Mouse (Mus musculus): ENCODE measurements around the gene Myct1. TPM values are rescaled to one million over a fixed set of nuclear protein-coding genes. Genes with fewer than 3 reads are reported as not detected.
A peak's percentile ranks its signal among the peaks of the same experiment; 100 is the strongest.

The Myct1 gene
- 4.2 and 4.6 TPM in 2 replicates for polyA plus RNA-seq (2015; fragmentation: Nextera tagmentation; extraction: Ambion mirVana)

DNA sequence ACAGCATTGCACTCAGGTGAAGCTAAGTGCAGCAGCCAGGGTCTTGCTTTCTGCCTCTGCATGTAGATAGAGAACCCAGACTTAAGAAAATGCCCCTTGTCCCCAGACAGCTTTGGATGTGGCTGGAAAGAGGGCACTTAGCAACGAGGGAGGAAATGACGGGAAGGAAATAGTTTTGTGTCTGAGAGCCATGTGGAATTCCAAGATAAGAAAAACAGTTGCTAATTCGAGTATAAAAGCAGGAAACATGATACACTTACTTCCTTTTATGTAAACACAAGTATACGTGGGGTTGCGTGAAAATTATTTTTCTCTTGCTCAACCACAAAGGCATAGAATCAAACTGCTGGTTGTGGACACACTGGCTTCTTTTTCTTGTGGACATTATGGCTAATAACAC is at the start of gene Myct1:
TSS of gene Myct1 (plus strand) at position 312 of the 400 bp plus-strand sequence.
- no peaks in the 10 kb centered on the region for H3K4me1 ChIP-seq (ENCODE audit: control insufficient read depth, insufficient read depth, low read length)
- no peak within 1 kb of the TSS; the same call in 1 of the 2 replicates for H3K27ac ChIP-seq (ENCODE audit: low read length)
- no peak within 1 kb of the TSS for H3K9ac ChIP-seq (ENCODE audit: low read depth, low read length)
- H3K4me3 ChIP-seq (ENCODE audit: low read length): peak within 1 kb of the TSS; percentile 22; the same call in 1 of the 2 replicates
- 22% methylated on average over 5 of the region's 5 CpGs for WGBS
- H3K27me3 ChIP-seq (replicated peaks; ENCODE audit: control insufficient read depth, insufficient read depth, low read length): no peaks in the 10 kb centered on the region
- no peak for ATAC-seq
- H3K4me2 ChIP-seq (ENCODE audit: low read depth, low read length): no peak within 1 kb of the TSS
- H3K36me3 ChIP-seq (ENCODE audit: control insufficient read depth, insufficient read depth, low read length): no peaks in the 10 kb centered on the region
- no peaks in the 10 kb centered on the region for H3K9me3 ChIP-seq (ENCODE audit: control insufficient read depth, low read length)

DNA sequence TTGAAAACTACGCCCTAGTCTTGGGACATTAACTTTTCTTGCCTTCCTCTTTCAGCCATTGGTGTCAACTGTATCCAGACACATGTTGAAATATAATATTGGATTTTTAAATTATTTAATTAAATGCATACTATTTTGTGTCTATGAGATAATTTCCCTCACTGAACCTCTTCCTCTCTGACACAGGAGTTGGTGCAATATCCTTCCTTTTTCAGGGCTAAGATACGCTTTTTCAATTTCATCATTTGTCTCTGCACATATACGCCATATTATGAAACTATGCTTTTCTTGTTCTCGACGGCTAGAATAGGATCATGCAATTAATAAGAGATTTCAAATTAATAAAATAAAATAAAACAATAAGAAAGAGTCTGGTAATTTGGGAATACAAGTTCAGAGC is 47.1 kb upstream of the Myct1 start:
- no peak for ATAC-seq
- no peak overlapping the region for H3K9ac ChIP-seq (ENCODE audit: low read depth, low read length)
- WGBS: 91% methylated on average over 5 of the region's 5 CpGs

DNA sequence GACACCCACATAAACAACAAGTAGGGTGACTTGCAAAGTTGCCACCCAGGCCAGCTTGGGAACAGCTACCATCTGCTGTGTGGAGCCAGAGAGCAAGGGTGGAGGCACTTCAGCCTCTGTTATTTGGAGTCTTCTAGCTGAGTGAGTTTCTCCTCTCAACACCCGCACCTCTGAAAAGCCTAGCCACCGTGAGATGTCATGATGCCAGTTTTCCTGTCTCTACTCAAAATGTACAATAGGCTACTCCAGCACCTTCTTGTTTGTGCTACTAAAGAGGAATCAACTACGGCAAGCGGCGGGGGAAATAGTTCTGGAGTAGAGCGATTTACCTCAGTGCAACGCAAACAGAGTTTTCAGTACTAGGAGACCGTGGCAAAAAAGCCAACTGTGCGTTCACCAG is 45.8 kb upstream of the Myct1 start:
- Histone ChIP-seq H3K4me2 (ENCODE audit: low read depth, low read length) (no peak overlapping the region), H3K4me3 (ENCODE audit: low read length) (no peak overlapping the region), H3K27me3 (replicated peaks; ENCODE audit: control insufficient read depth, insufficient read depth, low read length) (peaks cover 3% of the 10 kb centered on the region), H3K4me1 (ENCODE audit: control insufficient read depth, insufficient read depth, low read length) (peaks cover 9% of the 10 kb centered on the region; the same call in 1 of the 2 replicates), H3K27ac (ENCODE audit: low read length) (no peak overlapping the region), H3K36me3 (ENCODE audit: control insufficient read depth, insufficient read depth, low read length) (no peaks in the 10 kb centered on the region), H3K9ac (ENCODE audit: low read depth, low read length) (no peak overlapping the region), H3K9me3 (ENCODE audit: control insufficient read depth, low read length) (no peaks in the 10 kb centered on the region)
- WGBS: 85% methylated on average over 9 of the region's 9 CpGs
- no peak for ATAC-seq

More for the DNA sequence above, 47.1 kb upstream of the Myct1 start:
- Histone ChIP-seq H3K4me1 (ENCODE audit: control insufficient read depth, insufficient read depth, low read length) (peaks cover 9% of the 10 kb centered on the region; the same call in 1 of the 2 replicates), H3K9me3 (ENCODE audit: control insufficient read depth, low read length) (no peaks in the 10 kb centered on the region), H3K4me3 (ENCODE audit: low read length) (no peak overlapping the region), H3K4me2 (ENCODE audit: low read depth, low read length) (no peak overlapping the region), H3K36me3 (ENCODE audit: control insufficient read depth, insufficient read depth, low read length) (no peaks in the 10 kb centered on the region), H3K27ac (ENCODE audit: low read length) (no peak overlapping the region), H3K27me3 (replicated peaks; ENCODE audit: control insufficient read depth, insufficient read depth, low read length) (peaks cover 3% of the 10 kb centered on the region)

DNA sequence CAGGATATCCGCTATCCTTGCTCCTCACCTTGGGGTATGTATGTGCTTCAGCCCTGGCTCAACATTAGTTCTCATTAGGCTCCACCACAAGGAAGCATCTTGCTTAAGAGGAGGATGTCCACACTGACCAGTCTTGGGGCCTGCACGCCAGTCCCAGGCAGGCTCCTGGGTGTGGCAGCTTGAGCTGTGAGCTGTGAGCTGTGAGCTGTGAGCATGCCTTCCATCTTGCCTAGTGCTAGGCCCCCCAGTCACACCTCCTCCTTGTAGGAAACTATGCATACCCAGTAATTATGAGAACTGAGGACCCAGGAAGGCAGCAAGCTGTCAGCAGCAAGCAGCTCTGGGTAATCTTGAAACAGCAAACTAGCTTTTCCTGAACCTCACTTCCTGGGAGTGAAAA is 44.9 kb upstream of the Myct1 start:
- H3K4me1 ChIP-seq (ENCODE audit: control insufficient read depth, insufficient read depth, low read length): peaks cover 9% of the 10 kb centered on the region; the same call in 1 of the 2 replicates
- H3K36me3 ChIP-seq (ENCODE audit: control insufficient read depth, insufficient read depth, low read length): no peaks in the 10 kb centered on the region
- H3K27ac ChIP-seq (ENCODE audit: low read length): no peak overlapping the region
- ATAC-seq: no peak
- H3K27me3 ChIP-seq (replicated peaks; ENCODE audit: control insufficient read depth, insufficient read depth, low read length): peaks cover 3% of the 10 kb centered on the region
- no peak overlapping the region for H3K9ac ChIP-seq (ENCODE audit: low read depth, low read length)
- no peak overlapping the region for H3K4me2 ChIP-seq (ENCODE audit: low read depth, low read length)
- WGBS: 75% methylated on average over 2 of the region's 2 CpGs
- no peak overlapping the region for H3K4me3 ChIP-seq (ENCODE audit: low read length)
- no peaks in the 10 kb centered on the region for H3K9me3 ChIP-seq (ENCODE audit: control insufficient read depth, low read length)

DNA sequence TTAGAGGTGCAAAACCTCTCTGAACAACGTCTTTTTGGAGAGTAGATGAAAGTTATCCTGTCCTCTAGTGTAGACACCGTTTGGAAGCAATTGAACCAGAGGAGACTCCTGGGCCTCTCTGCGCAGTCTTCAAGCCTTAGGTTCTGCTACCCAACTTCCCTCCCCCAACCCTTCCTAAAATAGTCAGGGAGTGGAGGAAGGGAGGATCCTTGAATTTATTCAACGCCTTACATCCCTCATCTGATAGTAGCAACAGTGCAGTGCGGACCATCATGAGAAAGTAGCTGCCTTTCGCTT is 43.8 kb upstream of the Myct1 start:
- H3K27me3 ChIP-seq (replicated peaks; ENCODE audit: control insufficient read depth, insufficient read depth, low read length): peaks cover 3% of the 10 kb centered on the region
- peak overlapping the region; percentile 54 for H3K4me3 ChIP-seq (ENCODE audit: low read length)
- WGBS: 16% methylated on average over 6 of the region's 6 CpGs
- peaks cover 9% of the 10 kb centered on the region; the same call in 1 of the 2 replicates for H3K4me1 ChIP-seq (ENCODE audit: control insufficient read depth, insufficient read depth, low read length)
- peak overlapping the region; percentile 55; the same call in 1 of the 2 replicates for H3K9ac ChIP-seq (ENCODE audit: low read depth, low read length)
- no peaks in the 10 kb centered on the region for H3K9me3 ChIP-seq (ENCODE audit: control insufficient read depth, low read length)
- H3K27ac ChIP-seq (ENCODE audit: low read length): no peak overlapping the region
- H3K36me3 ChIP-seq (ENCODE audit: control insufficient read depth, insufficient read depth, low read length): no peaks in the 10 kb centered on the region
- ATAC-seq: no peak; the same call in 1 of the 2 replicates
- H3K4me2 ChIP-seq (ENCODE audit: low read depth, low read length): peak overlapping the region; percentile 92

DNA sequence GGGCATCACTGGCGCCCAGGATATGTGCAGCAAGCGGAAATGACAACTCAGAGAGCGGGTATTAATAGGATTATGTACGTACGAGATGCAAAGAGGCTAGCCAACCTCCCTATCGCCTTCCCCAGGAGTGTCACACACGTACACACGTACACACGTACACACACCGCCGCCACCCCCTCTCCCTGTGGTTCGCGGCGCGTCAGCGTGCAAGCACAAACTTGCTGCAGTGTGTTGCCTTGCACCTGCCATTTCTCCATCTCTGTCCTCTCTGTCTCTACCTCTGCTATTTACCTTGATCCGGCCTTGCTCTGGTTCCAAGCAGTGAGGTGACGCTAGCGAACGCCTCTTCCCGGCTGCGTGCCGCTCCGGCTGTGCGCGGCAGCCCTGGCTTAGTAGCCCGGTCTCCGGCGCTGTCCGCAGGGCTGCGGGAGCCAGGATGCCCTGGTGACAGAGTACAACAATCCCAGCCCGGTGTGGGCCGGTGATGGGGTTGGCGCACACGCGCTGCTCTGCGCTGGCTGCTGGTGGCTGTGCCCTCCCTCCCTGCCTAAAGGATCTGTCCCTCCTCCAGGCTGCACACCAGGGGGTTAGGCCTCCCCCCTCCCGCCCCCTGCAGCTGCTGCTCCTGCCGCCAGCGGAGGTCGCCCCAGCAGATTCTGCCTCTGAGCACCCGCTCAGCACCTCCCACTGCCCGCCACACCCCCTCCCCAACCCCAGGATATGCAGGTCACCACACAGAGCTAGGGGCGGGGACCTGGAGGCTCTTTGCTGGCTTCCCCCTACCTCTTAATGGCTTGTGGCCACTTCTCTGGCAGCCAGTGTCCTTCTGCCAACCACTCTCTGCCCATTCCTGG is 43.2 kb upstream of the Myct1 start:
- Histone ChIP-seq H3K36me3 (ENCODE audit: control insufficient read depth, insufficient read depth, low read length) (no peaks in the 10 kb centered on the region), H3K4me2 (ENCODE audit: low read depth, low read length) (peak overlapping the region; percentile 92), H3K9me3 (ENCODE audit: control insufficient read depth, low read length) (no peaks in the 10 kb centered on the region), H3K4me3 (ENCODE audit: low read length) (peak overlapping the region; percentile 54), H3K27ac (ENCODE audit: low read length) (no peak overlapping the region), H3K9ac (ENCODE audit: low read depth, low read length) (peak overlapping the region; percentile 55), H3K4me1 (ENCODE audit: control insufficient read depth, insufficient read depth, low read length) (peaks cover 9% of the 10 kb centered on the region; the same call in 1 of the 2 replicates), H3K27me3 (replicated peaks; ENCODE audit: control insufficient read depth, insufficient read depth, low read length) (peaks cover 3% of the 10 kb centered on the region)
- ATAC-seq: peak; percentile 91
- under 1% methylated on average over 43 of the region's 44 CpGs for WGBS

DNA sequence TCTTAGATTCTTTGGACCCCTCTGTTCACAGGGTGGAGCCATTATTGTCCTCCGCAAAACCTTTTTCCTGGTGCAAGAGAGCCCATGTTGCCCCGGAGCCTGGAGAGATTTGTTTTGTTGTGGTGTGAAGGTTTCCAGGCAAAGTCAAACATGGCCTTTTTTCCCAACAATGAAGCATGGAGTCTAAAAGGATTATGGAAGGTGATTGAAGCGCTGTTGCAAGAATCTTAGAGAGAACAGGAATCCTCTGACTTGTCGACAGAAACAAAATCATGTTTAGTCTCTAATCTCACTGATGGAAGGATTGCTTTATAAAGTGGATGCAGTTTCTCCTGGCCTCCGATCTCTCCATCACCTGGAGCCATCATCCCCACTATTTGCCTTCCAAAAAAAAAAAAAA is 42.2 kb upstream of the Myct1 start, which contains the start of gene Syne1:
TSS of gene Syne1 (minus strand) at position 101 of the 400 bp plus-strand sequence.
- 76% methylated on average over 5 of the region's 5 CpGs for WGBS
- Histone ChIP-seq H3K9ac (ENCODE audit: low read depth, low read length) (peak within 1 kb of the TSS; percentile 55), H3K4me2 (ENCODE audit: low read depth, low read length) (peak within 1 kb of the TSS; percentile 92), H3K36me3 (ENCODE audit: control insufficient read depth, insufficient read depth, low read length) (no peaks in the 10 kb centered on the region), H3K4me1 (ENCODE audit: control insufficient read depth, insufficient read depth, low read length) (peaks cover 9% of the 10 kb centered on the region; the same call in 1 of the 2 replicates), H3K4me3 (ENCODE audit: low read length) (peak within 1 kb of the TSS; percentile 54), H3K27ac (ENCODE audit: low read length) (no peak within 1 kb of the TSS), H3K27me3 (replicated peaks; ENCODE audit: control insufficient read depth, insufficient read depth, low read length) (peaks cover 3% of the 10 kb centered on the region), H3K9me3 (ENCODE audit: control insufficient read depth, low read length) (no peaks in the 10 kb centered on the region)
- no peak for ATAC-seq

DNA sequence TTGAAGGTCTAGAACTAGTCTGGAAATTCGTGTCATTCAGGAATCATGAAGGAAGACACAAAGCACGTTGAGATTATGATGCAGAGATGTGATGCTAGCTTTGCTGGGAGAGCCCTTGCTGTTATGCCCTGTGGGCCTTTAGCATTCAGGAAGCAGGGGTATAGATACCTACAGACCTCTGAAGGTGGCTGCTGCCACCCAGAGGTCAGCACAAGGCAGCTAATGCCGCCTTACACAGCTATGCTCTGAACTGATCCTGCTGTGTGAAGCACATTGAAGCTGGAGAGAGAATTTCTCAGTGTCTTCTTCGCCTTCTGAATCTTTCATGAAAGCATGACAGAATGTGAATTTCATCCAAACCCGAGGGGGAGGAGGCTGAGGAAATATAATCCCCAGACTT is 38.6 kb upstream of the Myct1 start:
- Histone ChIP-seq H3K27me3 (replicated peaks; ENCODE audit: control insufficient read depth, insufficient read depth, low read length) (peaks cover 3% of the 10 kb centered on the region), H3K9me3 (ENCODE audit: control insufficient read depth, low read length) (no peaks in the 10 kb centered on the region), H3K4me2 (ENCODE audit: low read depth, low read length) (no peak overlapping the region), H3K27ac (ENCODE audit: low read length) (no peak overlapping the region), H3K4me3 (ENCODE audit: low read length) (no peak overlapping the region), H3K4me1 (ENCODE audit: control insufficient read depth, insufficient read depth, low read length) (peaks cover 7% of the 10 kb centered on the region; the same call in 1 of the 2 replicates), H3K36me3 (ENCODE audit: control insufficient read depth, insufficient read depth, low read length) (no peaks in the 10 kb centered on the region), H3K9ac (ENCODE audit: low read depth, low read length) (no peak overlapping the region)
- WGBS: 21% methylated on average over 5 of the region's 5 CpGs
- ATAC-seq: no peak

DNA sequence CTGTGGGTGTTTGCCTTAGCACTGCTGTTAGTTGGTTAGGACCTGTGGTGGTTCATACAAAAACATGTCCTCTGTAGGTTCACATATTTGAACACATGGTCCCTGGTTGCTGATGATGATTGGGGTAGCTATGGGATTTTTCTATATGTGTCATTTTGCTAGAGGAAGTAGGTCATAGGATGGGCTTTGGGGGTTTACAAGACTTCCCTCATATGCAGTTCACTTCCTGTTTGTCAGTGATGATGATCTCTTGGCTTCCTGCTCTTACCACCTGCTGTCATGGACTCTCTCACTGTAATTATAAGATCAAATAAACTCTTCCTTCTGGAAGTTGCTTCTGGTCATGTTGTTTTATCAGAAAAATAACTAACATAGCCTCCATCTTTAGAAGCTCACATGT is 34.8 kb upstream of the Myct1 start:
- Histone ChIP-seq H3K27me3 (replicated peaks; ENCODE audit: control insufficient read depth, insufficient read depth, low read length) (no peaks in the 10 kb centered on the region), H3K4me3 (ENCODE audit: low read length) (no peak overlapping the region), H3K4me1 (ENCODE audit: control insufficient read depth, insufficient read depth, low read length) (no peaks in the 10 kb centered on the region), H3K27ac (ENCODE audit: low read length) (no peak overlapping the region), H3K9me3 (ENCODE audit: control insufficient read depth, low read length) (no peaks in the 10 kb centered on the region), H3K9ac (ENCODE audit: low read depth, low read length) (no peak overlapping the region), H3K4me2 (ENCODE audit: low read depth, low read length) (no peak overlapping the region), H3K36me3 (ENCODE audit: control insufficient read depth, insufficient read depth, low read length) (no peaks in the 10 kb centered on the region)
- ATAC-seq: no peak
